Mouse (Mus musculus) c-Kit-positive CD71-positive TER-119-positive erythroid progenitor cells, embryonic 14.5 days (primary cell): ENCODE results near the gene Fos.
A peak's percentile ranks its signal among the peaks of the same experiment; 100 is the strongest.

Experiments used
- DNase-seq: peaks from one replicate; pipeline ENCODE4 v3.0.0-alpha.2; 2013; ENCODE audit warnings: low spot score

Gene Fos

GRCm38 (mm10) chr12:85473481-85474297 is at the start of gene Fos:
TSS of gene Fos (plus strand) at chr12:85473890.
- peak; percentile 89 for DNase-seq

DNA sequence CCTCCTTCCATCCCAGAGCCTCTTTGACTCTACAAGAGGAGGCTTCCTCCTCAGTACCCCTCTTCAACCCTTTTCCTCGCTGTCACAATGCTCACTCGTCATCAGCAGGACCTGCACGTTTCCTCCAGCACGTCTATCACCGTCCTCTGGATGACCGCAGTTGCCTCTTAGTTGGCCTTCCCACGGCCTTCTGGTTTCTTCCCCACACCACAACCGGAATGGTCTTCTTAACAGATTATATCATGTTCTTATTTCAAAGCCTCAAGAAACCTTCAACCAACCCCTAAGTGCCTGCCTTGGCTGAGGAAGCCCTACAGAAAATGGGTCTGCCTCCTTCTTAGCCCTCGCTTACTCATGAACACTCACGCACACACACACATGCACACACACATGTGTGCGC is 48.0 kb upstream of the Fos start:
- DNase-seq, result no peak

GRCm38 (mm10) chr12:85426126-85426525 is 47.6 kb upstream of the Fos start:
- no peak for DNase-seq

GRCm38 (mm10) chr12:85427802-85428201 is 45.9 kb upstream of the Fos start:
- DNase-seq, result no peak

DNA sequence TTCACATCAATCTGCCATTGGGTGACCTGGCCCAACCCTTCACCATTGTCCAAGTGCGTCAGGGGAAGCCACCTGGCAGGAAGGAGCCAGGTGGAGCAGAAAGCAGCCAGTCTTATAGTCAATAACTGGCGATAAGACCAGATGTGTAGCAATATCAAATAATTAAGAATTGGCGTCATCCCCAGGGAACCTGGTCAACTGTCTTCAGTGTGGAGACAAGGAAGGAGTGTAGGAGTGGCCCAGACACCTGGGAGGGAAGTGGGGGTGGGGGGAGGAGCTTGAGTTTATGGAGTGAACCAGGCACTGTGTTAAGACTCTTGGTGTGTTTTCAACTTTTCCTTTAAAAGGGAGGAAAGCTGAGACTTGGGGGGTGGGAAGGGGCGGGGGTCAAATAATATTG is 43.7 kb upstream of the Fos start:
- DNase-seq, result no peak

DNA sequence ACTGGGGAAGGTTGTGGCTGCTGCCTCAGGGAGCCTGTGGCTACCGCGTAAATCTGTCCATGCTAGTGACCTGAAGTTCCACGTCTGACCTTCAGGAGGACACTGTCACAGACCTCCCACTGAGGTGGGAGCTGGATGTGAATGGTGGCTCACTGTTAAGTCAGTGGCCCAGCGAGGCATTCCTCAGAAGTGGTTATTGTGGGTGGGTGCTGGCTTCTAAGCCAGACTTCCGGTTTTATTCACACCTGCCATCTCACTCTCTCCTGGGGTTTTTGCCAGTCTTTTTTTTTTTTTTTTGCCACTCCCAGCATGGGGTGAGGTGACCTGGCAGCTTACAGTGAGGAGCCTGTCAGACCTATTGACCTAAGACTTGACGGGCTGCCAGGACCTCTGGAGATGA is 43.3 kb upstream of the Fos start:
- DNase-seq, result no peak

GRCm38 (mm10) chr12:85433850-85434249 is 39.8 kb upstream of the Fos start:
- DNase-seq, result no peak

- DNase-seq, result no peak
Measured at GRCm38 (mm10) chr12:85434526-85434925, 39.2 kb upstream of the Fos start.

- DNase-seq, result no peak
Measured at GRCm38 (mm10) chr12:85436021-85436621, 37.6 kb upstream of the Fos start.

DNA sequence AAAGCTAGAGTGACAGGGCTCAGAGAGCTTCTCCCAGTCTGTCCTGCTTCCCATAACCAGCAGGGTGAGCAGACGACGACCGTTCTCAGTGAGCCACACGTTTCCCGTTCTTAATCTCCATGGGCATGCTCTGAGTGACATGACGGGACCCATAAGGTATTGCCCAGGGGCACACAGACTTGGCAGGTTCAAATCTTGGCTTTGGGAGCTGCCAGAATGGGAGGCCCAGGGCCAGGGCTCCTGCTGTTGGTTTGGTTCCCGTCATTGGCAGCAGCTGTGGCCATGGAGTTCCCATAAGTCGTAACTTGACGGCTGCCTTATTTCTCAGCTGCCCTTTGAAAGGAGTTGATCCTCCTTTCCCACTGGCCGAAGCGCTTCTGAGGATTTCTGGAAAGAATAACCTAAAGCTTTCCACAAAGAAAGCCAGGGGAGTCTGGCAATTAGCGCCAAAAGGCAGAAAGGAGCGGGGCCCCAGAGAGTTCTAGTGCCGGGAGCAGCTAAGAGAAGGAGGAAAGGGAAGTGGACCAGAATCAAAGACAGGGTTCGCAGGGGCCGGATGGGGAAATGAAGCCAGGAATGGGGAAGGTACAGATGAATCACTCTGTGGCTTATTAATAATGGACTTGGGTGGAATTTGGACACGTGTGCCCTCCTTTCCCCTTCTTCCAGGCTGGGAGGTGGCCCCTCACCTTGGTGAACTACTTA is 36.4 kb upstream of the Fos start:
- no peak for DNase-seq

GRCm38 (mm10) chr12:85443456-85443855 is 30.2 kb upstream of the Fos start:
- no peak for DNase-seq

DNA sequence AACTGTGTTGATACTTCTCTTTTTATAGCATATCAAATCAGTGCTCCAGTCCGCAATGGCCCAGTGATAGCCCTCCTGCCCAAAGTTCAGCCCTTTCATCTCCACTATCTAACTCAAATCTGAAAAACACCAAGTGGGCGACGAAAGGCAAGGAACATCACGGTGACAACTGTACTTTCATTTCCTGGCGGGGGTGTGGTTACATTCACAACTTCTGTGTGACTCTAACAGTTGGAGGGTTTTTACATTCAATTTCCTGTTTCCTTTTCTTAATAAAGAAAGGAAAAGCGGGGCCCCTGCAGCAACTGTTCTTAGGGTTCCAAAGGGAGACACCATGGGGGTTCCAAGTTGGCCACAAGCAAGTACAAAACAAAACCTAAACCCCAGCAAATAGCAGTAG is 29.0 kb upstream of the Fos start:
- DNase-seq, result no peak

GRCm38 (mm10) chr12:85447009-85447408 is 26.7 kb upstream of the Fos start:
- DNase-seq, result no peak

GRCm38 (mm10) chr12:85447490-85447889 is 26.2 kb upstream of the Fos start:
- DNase-seq, result no peak

DNA sequence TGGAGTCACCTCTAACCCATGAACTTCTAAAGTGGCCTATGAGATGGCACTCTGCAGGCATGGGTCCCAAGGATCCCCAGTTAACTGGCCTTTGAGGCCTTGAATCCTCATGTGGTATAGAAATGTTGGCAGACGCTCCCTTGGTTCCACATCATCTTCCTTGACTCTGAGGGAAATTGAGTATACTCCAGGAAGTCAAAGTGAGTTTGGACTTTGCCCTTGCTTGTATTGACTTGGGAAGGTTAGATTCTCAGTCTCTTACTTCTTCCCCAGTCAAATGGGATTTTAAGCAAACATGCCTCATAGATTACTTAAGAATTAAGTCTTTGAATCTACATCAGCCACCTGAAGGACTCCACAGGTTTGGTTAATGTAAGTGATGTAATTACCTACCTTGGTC is 24.2 kb upstream of the Fos start:
- DNase-seq, result no peak

DNA sequence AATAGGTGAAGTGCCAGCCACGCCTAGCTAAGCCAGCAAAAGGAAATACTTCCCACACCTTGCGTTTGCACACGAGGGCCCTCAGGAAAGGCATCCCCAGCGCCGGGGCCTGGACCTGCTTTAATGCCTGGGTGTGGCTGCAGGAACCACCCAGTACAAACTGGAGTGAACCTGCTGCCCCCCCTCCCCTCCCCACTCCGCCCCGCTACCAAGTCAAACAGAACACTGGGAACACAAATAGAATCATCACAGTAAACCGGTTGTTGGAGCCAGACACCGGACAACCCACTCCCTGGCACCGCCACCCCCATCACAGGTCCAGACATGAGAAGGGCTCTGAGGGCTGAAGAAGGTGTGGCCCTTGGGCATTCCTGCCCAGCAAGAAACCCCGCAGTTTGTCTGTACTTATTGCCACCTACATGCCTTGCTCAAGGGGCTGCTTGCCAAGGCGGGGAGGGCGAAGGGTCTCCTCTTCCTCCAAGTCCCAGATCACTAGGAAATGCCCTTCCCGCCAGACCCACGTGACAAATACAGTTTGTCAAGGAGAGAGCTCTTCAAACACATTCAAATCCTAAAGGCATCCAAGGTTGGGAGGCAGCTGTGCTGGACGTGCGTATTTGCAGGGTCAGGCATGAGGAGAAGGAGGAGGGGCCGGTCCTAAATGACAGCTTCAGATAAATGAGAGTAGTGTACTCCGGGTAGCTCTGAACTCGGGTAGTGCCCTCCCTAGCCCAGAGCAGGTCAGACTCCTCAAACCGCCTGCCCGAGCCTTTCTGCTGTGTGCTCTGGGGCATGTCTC is 21.8 kb upstream of the Fos start:
- no peak for DNase-seq

DNA sequence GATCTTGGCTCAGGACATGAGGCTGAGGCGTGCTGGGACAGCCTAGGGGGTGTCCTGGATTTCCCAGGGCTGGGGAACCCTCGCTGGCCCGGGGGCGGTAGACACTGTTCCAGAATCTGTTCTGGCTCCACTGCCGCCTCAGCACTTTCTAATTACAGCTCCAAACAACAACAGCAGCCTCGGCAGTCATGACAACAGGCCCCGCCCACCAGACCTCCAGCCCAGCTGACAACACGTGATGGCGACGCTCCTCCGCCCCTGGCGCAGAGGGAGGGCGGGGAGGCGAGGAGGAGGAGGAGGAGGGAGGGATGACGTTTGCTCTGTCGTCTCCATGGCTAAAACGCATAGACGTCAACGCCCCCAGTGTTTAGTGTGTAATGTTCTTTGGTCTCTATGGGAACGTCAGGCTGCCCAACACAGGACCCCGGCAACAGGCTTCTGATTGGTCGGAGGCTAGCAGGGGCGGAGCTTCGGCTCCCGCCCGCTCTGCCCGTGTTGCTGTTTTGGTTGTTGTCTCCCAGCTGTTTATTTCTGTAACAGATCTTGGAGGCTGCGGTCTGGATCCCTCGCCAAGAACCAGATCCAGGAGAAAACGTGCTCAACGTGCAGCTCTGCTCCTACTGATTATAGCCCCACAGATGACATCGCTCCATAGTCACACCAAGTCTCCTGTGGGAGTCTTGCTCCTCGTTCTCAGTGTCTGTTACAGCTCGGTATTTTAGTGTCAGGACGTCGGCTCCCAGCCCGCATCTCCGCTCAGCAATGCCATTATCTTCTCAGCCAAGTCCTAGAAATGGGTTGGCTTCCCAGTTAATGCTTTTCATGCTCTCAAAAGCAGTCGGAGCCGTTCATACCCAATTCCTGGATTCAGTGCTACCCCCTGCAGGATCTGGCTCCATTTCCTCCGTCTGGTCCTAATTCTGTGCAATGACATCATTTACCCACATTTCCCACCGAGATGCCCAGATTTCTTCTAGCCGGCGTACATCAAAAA is 18.3 kb upstream of the Fos start:
- peak; percentile 97 for DNase-seq

GRCm38 (mm10) chr12:85456276-85456675 is 17.4 kb upstream of the Fos start:
- no peak for DNase-seq

DNA sequence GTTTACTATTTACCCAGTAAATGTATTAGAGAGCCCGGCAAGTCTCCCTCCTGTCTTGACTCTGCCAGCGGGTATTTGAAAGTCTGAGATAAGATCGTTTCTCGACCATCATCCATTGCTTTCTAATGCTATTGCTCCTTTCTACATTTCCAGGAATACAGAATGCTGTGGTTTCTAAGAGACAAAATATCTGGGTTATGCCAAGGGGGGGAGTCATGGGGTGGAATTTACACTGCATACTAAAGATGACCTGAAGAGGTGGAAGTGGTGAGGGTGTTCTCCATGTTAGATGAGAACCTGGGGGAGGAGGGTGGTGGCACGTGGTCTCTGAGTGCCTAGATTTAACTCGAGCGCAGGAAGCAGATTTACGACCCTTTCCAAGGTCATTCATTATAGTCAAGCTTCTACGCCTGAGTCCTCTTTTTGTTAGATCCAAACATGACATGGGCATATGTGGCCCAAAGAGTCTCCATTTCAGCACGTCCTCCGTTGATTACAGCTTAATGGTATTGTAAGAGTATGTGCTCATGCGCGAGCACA is 16.7 kb upstream of the Fos start:
- DNase-seq, result no peak

DNA sequence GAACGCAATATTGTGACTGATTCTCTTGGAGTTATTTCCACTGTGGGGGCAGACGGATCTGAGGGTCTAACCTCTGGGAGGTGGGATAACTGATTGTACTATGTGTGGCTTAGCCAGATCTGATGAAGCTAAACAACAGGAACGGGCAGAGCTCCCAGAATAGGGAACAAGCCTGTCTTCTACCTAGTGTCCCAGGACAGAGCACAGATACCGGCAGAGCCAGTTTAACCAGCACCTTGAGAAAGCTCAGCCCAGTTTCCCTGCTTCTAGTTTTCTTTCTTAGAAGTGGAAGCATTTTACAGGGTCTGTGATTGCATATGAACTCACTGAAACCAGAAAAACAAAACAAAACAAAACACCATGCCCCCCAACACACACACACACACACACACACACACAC is 13.9 kb upstream of the Fos start:
- no peak for DNase-seq
